Mouse (Mus musculus) frontal cortex, adult 2 months (tissue): ENCODE results near the gene Igsf9b. TPM values are rescaled to one million over a fixed set of nuclear protein-coding genes. Genes with fewer than 3 reads are reported as not detected.
A peak's percentile ranks its signal among the peaks of the same experiment; 100 is the strongest.

Experiments
- DNase-seq, 2 experiments: peaks; one replicate each; pipeline ENCODE4 v3.0.0; 2022; ENCODE audit warnings: low spot score in 1 of 2; ENCODE audit errors: extremely low spot score in 1 of 2
- polyA plus RNA-seq: library from polyadenylated mRNA; depleted of rRNA; stranded (reverse); fragments of >200 nt; gene quantifications from 2 replicates; pipeline ENCODE4 v1.2.3, GENCODE M21; 2012; rRNA removed

The Igsf9b gene
- polyA plus RNA-seq, 1 experiment = 17.2 TPM

DNA sequence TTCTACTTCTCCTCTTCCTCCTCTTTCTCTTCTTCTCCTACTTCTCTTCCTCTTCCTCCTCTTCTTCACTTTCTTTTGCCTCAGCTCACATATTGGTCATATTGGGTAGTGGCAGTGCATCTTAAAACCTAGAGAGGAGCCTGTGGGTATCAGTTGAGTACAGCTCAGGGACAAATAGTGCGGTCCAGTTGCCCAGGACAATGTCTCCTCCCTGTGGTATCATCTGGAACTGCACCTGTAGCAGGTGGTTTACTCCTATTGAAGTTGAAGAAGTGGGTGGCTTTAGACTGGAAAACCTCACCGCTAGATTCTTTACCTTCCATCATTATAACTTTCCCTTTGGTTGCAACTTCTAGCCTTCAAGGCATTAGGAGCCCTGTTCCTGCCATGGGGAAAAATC is 26.9 kb downstream of the Igsf9b start:
- DNase-seq = peak in 1 of 2 experiments; percentile 90

DNA sequence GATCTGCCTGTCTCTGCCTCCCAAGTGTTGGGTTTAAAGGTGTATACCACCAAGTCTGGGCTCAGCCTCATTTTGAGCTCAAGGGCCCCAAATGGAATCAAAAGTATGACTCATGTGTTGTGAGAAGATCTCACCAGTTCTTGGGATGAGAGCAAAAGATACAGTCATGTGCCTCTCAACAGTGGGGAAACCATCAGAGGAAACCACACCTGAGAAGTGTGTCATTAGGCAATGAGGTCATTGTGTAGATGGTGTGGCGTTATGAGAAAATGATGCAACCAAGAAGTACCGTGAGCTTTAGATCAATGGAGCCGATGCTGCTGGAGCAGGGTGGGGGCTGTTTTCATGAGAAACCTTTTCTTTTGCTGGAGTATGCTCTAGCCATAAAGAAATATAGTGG is 28.6 kb downstream of the Igsf9b start:
- DNase-seq = no peak

DNA sequence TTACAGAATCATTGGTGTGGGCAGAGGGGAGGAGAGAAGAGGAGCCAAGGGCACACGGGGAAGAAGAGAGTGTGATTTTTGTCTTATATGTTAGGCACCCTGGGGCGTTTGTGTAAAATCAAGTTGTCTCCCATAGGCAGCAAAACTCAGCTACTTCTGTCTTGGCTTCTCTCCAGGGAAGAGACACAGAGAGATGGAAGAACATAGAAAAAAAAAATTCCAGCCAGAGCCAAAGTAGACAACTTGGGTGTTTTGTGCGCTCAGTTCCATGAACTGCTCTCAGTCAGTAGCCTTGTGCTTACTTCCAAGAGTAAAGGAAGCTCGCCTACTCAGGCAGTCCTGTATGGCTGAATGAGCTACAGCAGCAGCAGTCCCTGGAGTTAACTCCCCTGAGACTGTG is 31.4 kb downstream of the Igsf9b start:
- DNase-seq = peak in 1 of 2 experiments; percentile 48

DNA sequence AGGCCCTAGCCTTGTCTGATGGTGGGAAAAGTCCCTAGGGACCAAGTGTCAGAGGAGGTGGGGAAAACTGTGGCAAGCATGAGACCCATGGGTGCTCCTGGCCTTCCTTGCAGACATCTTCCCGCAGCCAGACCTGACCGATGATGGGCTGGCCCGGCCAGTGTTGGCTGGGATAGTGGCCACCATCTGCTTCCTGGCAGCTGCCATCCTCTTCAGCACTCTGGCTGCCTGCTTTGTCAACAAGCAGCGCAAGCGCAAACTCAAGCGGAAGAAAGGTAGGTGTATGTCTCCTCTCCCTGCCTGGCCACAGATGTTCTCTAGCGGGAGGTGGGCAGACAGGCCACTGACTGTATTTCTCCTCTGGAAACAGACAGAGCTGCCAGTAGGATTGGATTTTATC is 32.5 kb downstream of the Igsf9b start:
- DNase-seq = no peak

DNA sequence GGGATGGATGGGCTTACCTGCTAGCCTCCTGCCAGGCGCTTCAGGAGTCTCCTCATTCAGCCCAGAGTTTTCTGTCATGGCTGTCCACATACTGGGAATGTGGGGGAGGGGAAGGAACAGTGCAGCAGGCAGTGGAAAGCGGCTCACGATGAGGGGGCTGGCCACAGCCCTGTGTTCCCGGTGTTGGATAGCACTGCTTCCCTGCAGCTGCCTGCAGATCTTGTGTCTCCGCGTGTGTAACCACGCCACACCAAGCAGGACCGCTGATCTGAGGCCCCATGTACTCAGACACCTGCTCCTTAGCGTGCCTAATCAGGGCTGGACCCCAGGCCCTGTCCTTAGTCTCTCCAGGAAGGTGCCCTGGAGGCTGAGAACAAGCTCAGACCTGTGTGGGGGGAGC is 35.9 kb downstream of the Igsf9b start:
- no peak for DNase-seq

DNA sequence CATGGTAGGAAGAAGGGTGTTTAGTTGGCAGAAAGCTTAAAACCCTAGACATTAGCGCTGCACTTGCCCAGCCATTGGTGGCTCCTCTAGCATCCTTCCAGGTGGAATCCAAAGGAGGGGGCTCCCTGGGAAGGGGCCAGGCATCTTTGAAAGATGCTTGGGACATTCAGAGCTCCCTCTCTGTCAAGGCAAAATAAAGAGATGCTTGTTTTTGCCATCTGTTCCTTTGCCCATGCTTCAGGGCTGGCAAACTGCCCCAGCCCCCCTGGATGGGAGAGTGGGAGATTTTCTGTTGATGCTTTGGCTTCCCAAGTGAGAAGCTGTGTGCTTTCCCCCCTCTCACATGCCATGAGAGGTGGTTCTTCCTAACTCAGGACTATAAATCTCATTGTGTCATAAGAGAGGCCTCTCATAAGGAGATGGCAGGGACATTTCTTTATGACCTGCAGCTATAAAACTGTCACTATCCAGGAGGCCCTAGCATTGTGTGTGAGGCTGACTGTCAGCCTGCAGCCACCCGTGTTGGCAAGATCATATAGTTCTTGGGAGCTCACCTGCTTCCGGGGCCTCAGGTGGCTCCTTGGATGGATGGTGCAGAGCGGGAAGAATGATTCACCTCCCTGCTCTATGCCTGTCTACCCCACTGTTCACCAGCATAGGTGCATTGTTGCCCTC is 38.1 kb downstream of the Igsf9b start:
- peak in 1 of 2 experiments; percentile 48 for DNase-seq

DNA sequence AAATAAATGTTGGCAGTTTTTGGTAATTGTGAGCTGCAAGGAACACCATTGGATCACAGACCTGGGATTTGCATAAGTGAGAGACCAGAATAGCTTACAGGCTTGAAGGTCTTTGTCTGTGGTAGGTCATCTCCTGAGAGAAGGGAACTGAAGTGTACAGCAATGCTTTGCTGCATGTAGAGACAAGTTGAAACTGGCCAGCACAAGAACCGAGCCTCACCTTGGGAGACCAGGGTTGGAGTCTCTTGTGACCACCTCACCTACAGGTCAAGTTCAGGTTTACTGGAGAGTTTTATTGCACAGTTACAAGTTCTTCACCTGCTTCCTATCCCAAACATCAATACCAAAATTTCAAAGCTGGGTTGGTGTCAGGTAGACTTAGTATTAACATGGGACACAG is 40.2 kb downstream of the Igsf9b start:
- no peak for DNase-seq

DNA sequence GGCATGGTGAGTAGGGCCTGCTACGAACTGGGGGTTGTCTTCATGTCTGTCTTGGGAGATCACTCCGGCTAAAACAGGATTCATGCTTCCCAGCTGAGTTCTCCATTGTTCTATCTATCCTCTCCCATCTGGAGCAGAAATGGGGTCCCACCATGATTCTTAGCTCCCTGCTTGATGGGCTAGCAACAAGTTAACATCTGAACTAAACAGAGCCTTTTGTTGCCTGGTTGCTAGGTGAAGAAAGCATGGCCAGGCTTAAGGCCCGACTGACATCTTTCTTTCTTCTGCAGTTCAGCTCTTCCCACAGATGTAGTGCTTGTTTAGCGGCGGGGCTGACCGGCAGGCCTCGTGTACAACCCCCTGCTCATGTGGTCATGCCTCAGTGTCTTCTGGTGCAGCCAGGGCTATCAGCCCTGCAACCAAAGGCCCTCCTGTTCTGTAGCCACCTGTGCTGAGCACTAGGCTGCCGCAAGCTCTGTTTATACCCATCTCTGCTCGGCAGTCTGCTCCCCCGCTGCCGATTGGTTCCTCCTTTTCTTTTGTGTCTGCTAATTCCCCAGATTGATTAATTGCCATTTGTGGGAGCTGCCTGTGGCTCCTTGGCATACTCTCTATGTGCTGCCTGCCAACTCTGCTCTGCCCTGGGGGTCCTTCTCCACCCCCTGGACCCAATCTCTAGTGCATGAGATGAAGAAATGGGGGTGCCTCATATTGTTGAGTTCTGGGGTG is 47.7 kb downstream of the Igsf9b start:
- DNase-seq = no peak

DNA sequence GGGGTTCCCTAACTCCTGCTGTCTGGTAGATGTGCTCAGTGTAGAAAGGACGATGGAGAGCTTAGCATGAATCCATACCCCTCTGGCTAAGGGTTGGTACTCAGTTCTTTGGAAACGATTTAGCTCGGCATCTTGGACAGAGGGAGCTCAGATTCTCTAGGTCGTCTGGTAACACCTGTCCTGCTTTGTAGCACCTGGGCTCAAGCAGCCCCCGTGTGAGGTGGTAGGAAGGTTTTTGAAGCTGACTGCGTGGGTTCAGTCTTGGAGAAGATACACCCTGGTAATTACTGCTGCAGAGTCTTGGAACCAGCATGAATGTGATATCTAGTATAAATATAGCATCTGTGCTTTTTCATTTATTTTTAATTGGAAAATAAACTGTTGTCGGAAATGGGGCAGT is 54.1 kb downstream of the Igsf9b start:
- peak in 1 of 2 experiments; percentile 34 for DNase-seq

DNA sequence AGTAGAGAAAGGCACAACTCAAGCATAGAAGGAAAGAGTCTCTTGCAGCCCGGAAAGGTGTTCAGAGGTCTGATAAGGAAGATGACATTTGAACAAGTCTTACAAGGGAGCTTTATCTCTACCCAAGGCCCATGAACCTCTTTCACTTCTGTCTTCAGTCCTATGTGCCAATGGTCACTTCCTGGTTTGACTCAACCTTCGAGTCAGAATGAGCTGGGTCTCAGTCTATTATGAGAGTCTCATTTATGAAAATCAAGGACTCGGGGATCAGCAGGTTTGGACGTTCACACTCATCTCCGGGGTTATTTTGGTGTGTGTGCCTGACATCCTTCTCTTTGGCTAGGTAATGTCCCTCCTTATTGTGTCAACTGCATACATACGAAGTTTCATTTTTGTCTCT is 58.9 kb downstream of the Igsf9b start:
- DNase-seq = no peak

DNA sequence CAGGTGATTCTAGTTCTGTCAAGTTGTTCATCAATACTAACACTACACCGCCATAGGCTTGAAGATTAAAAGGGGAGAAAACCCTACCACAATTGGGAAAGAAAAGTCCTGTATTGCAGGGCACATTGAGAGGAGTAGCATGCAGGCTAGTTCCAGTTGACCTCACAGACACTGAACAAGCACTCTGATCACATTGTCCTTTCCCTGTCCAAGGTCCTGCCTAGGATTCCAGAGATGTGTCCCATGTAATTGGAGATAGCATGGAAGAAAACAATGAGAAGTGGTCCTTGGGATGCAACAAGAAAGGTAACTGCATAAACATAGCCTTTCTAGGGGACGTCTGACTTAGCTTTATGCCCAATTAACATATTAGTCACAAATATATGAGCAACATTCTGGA is 68.2 kb downstream of the Igsf9b start:
- no peak for DNase-seq

DNA sequence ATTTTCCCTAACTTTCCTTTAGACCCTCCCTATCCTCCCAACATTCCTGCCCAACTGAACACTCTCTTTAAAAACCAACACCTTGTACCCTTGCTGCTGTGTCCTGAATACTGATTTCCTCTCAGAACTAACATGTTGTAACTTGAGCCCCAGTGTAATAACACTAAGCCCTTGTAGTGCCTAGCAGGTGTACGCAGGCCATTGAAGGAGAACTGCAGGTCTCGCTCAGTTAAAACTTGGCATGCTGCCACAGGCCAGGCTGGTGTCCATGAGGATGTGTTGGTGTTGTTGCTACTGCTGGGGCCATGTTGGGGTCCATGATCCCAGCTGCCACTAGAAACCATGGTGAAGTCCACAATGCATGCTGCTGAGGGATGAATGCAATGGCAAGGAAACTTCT is 70.1 kb downstream of the Igsf9b start:
- no peak for DNase-seq

DNA sequence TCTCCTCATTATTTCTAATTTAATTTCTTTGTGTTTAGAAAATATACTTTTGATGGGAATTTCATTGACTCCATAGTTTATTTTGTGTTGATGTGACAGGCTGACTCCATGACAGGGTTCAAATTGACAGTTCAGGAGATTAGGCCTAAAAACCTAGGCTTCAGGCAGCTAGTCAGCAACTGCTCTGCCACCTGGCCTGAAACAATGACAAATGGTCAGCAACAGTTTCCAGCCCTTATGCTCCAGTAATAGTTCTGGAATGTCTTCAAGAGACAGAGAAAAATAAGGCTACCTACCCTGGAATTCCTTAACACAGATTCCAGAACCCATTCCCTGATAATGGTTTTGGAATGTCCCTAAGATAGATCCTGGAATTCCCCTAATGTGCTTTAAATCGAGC is 76.7 kb downstream of the Igsf9b start:
- DNase-seq = no peak

DNA sequence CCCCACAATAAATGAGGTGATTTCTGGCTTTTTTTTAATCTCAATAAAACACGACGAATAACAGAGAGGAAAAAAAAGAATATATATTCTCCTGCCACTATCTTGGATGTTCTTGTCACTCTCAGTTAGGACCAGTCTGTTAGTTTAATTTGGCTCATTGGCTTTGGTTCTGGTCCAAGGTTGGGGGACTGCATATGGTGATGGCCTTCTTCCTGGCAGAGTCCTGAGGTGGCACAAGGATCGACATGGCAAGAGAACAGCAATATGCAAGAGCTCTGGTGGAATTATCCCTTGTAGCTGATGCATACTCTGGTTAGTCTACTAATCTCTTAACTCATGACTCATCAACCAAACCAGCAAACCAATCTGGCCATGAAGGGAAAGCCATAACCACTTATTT is 87.9 kb downstream of the Igsf9b start:
- DNase-seq = no peak

DNA sequence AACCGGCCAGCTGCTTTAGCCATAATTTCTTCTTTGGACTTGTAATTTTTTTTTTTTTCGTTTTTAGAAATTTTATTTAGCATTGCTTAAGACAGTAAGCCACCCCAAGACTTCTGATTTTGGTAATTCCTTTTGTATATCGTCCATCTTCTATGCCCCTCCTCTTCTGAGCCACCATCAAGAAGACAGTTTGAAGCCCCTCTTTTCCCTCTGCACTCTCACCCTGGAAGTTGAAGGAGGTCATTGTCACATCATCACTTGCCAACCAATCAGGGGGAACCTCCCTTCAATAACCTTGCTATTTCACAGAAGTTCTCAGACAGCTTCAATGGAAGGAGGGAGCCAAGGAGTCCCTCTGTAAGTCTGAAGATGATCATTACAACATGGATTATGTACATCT is 97.5 kb downstream of the Igsf9b start, which contains the start of gene Spata19:
Gene Spata19, plus strand, starts transcription at position 301 of the 400 bp plus-strand sequence.
- DNase-seq = no peak

DNA sequence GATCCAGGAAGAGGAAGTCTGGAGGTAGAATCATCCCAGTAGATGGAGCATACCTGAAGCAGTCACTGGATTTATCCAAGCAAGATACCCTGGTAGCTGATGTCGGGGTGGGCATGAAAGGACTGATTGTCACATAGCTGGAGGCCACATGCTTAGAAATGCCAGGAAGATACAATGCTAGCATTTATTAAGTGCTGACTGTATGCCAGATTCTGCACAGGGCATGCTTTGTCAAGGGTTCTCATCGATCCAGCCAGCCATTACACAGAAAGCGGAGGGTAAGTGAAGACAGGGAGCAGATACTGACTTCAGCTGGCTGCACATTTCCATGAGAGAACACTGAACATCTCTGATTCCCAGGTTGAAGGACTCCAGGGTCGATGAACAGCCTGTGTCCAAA is 102.2 kb downstream of the Igsf9b start:
- no peak for DNase-seq

Other genes starting within 250 kb of the Igsf9b start
- 44.5 and 49.8 TPM in 2 replicates for gene Jam3, start 143.8 kb upstream of the Igsf9b start, polyA plus RNA-seq
- 0.98 and 1.4 TPM in 2 replicates for gene Spata19, start 97.6 kb downstream of the Igsf9b start, polyA plus RNA-seq